Mouse (Mus musculus) adrenal gland (tissue): ENCODE measurements around the gene Gpr88.

Source experiments
- intact Hi-C: fragments of 180-260 bp; cut with DNase I; formaldehyde crosslinking; loops from one replicate; pipeline ENCODE4 v1.15.1; 2025
- long read RNA-seq, 2 experiments: library from polyadenylated mRNA; unstranded; transcript quantifications; one replicate each; pipeline ENCODE4 v2.0.0; 2020; ENCODE audit warnings: borderline replicate concordance in 1 of 2; ENCODE audit not compliant: insufficient replicate concordance in 1 of 2

Gene Gpr88
- long read RNA-seq, experiment 1, result 0 reads
- long read RNA-seq, experiment 2, partial matches to known transcripts, result 0 of 1 reads
- long read RNA-seq, experiment 2, other reads (novel, unspliced or antisense), result 0 of 1 reads

DNA sequence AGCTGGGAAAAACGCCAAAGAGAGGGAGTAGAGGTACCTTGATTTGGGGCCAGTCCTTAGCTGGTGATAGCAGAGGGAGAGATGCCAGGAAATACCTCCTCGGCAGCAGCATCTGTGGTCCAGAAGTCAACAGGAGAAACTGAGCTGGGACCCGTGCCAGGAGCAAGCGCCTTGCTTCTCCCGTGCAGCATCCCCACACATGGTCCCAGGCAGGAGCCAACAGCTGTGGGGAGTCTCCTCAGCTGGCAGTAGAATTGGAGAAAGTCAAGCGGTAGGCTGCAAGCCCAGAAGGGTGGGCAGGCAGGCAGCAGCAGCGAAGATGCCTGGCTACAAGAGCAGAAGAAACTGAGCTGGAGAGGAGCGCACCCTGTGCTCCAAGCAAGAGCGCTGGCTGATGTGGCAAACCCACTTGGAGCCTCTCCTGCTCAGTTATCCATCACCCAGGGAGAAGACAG lies at the start of gene Gpr88:
Gene Gpr88, minus strand, starts transcription at position 427 of the 455 bp plus-strand sequence.
- intact Hi-C loops, result no loop called here

DNA sequence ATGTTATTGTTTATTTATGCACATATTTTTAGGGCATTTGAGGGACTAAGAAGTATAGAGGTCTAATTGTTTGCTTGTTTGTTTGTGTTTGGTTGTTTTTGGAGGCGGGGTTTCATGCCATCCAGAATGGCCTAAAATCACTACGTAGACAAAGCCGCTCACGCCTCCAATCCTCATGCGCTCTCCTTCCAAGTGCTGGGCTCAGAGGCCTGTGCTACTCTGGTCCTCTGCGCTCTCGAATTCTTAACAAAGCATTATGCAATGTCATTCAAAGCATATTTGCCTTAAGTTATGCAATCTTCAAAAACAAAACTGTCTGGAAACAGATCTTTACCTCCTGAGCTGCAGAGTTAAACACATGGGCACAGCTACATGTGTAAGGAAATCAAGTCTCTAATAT lies 49.3 kb upstream of the Gpr88 start:
- intact Hi-C loops, result no loop called here

DNA sequence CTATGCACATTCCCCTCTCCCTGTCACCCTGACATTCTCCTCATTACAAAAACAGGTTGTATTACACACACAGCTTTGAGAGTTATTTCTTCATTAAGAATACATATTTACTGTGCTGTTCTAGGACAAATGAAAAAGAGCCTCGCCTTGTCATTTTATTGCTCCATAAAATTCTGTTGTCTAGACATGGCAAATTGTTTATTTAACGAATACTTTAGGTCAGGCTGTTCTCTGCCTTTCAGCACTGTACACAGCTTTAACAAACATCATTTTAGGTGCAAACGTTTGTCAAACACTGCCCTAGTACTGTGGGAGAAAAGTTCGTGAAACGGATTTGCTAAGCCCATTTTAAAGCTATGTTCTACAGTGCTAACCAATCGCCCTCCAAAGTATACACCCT lies 48.5 kb upstream of the Gpr88 start:
- intact Hi-C loops, result no loop called here

DNA sequence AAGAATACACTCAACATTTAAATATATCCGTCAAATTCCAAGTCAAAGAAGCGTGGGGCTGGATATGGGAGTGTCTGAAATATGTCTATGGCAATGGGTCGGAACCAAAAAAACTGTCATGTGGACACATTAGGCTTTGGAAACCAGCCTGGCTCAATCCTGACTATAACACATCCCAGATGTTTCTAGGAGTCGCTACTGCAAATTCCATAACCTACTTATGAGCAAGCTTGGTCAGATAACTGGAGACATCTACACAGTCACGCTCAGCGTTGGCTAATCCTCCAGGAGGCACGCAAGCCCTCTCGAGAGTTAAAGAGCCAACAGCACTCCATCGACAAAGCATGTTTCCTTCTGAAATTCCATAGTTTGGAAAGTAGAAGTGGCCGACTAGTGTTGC lies 45.4 kb upstream of the Gpr88 start:
- intact Hi-C loops, result no loop called here

DNA sequence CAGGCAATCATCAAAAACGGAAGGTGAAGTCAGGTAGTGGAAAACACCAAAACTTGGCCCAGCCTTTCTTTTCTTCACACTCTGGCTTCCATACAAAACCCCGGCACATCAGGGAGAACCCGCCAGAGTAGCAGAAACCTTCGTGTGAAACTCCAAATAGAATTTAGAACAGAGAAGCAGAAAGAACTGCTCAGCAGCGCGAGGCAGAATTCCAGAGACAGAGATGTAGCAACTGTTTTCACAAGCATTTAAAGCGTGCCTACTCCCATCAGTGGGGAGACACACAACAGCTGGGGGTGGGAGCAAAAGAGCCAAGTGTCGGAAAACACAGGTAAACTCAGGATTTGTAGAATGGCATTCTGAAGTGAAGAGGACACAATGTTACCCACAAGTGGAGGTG lies 44.7 kb upstream of the Gpr88 start:
- intact Hi-C loops, result no loop called here

DNA sequence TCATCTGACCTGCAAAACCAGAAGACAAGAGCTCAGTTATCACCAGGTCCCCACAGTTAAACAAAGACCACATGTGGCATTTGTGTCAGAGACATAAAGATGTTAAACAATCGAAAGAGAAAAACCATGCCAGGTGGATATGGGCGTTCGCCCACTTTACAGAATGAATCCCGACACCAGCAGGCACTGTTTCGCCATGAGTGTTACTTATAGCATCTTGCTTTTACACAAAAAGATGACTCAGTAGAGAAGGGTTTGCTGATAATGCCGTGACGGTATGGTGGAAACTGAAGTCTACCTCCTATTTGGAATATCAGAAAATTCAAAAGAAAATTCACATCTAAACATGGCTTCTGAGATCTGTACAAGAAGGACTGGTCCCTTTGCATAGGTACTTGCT lies 43.9 kb upstream of the Gpr88 start:
- intact Hi-C loops, result no loop called here

DNA sequence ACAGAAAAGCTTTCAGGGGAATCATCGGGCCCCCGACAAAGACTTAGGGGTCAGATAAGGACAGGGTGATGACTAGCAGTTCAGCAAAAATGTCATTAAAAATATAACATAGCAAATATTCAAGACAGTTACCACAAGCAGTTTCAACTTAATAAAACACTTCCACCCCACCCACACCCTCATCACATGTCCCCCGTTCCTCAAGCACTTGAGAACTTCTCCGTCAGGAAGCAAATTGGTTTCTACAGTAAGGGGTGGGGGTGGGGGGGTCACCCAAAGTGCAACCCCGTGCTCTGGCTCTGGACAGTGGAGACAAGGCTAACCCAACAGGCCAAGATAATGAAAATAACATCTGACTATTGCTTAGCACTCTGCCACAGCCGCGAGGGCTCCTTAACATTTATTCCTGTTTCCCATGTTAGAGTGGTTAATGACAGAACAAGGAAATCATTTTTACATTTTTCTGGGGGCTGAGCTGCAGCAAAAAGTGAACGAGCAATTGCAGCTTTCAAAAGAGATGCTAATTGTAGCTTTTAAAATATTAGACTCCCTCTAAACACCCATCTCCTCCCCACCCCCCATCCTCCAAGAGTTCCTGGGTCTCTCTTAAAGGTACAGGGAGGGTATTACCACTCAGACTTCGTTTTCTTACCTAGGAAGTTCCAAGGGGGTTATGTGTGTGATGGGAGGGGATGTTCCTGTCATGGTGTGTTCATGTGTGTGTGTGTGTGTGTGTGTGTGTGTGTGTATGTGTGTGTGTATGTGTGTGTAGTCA lies 36.9 kb upstream of the Gpr88 start:
- intact Hi-C loops, result no loop called here

DNA sequence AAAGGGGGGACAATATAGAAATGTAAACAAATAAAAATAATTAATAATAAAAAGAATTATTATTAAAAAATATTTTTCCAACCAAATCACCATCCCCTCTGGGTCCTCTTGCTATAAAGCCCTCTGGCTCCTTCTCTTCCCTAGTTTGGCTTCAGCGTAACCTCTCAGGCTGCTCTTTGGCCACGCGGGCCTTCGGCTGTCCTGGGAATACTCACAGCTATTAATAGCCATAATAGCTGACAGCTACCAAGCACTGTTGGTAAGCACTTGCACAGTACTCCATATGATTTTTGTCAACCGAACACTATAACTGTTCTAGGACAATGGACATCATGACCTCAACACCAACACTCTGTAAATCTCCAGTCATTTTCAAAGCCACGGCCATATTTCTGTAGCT lies 35.5 kb upstream of the Gpr88 start:
- intact Hi-C loops, result no loop called here

DNA sequence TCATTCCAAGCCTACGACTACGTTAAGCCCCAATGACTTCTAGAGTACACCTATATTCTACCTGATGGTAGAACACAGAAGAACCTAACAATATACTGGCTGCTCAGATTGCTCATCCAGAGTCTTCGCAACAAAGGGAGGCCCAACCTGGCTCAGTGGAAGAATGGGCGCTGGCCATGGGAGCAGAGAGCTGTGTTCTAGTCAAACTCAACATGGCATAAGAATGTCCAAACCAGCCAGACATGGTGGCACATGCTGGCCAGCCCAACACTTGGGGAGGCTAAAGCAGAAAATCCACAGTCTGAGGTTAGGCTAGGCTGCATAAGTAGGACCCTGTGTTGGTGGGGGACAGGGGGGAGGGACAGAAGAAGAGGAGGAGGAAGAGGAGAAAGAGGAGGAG lies 31.4 kb upstream of the Gpr88 start:
- intact Hi-C loops, result no loop called here

DNA sequence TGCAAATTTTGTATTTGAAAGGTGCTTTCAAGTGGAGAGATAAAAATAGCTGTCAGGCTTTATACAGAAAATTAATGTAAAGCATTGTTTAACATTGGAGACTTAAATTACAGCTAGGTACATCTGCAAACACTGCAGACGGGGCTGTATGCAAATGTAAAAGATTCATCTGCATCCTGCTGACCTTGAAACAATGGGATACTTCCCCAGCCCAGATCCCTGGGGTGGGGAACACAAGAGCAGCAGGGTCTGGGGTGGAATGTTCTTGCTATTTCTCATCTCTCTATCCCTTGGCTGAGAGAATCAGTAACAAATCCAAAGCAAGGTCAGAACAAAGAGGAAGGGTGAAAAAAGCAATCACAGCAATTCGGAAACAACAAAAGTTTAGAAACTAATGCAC lies 30.7 kb upstream of the Gpr88 start:
- intact Hi-C loops, result no loop called here

DNA sequence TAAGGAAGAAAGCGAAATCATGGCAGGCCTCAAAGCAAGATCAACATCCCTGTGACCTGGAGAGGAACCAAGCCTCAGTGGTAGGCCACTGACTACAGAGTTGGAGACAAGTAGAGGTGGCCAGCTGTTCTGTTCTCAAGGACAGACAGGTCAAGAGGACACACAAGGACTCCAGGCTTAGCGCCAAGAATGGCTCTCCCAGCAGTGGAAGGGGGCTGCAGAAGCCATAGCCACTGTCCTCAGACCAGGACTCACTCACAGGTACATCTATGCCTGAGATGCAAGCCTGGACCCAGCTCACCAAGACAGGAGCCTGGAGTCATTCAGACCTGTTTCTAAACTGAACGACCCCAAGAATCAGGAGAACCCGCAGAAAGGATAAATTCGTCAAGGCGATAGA lies 28.4 kb upstream of the Gpr88 start:
- intact Hi-C loops, result no loop called here

DNA sequence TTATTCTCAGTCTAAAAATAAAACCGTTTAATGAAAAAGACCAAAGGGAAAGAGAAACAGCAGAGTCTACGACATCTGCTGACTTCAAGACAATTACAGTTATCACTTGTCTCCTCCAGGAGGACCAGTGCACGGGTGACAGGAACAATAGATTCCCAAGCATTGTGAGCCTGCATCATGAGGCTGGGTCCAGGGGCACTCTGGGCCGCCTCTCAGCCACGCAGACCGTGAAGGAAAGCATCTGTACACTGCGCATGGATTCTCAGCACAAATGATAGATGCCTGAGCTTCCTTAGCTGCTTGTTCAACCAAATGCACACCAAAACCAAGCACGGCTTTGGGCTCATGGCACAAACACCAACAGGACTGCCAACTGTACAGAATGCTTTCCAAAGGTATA lies 23.8 kb upstream of the Gpr88 start:
- intact Hi-C loops, result no loop called here

DNA sequence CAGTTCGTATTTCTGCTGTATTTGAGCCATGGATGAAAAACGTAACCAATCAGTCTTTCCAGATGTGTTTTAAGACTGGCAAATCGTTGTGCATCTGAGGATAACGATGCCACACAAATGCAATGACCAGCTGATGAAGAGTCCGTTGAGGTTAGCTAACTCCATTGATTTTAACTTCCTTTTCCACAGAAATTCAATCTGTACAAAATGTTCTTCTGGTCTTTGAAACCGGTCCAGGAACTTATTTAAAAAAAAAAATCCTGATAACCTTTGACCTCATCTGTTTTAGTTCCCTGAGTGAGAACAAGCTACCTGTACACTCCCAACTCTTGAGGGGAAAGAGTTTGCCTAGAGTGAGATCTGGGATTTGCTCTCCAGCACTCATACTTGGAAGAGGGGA lies 18.4 kb upstream of the Gpr88 start:
- intact Hi-C loops, result no loop called here

DNA sequence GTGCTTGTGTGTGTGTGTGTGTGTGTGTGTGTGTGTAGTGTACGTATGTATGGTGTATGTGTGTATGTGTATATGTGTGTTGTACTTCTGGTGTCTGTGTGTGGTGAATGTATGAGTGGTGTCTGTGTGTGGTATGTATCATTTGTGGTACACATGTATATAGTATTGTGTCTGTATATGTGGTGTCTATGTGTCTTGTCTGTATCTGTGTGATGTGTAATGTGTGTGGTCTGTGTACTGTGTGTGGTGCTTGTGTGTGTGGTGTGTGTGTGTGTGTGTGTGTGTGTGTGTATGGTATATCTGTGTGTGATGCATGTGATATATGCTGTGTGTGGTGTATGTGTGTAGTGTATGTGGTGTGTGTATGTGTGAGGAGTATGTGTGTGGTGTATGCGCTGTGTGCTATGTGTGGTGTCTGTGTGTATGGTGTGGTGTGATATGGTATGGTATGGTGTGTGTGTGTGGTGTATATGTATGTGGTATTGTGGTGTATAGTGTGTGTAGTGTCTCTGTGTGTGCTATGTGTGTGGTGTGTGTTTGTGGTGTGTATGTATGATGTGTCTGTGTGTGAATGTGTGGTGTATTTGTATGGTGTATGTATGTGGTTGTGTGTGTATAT lies 13.8 kb upstream of the Gpr88 start:
- intact Hi-C loops, result no loop called here

DNA sequence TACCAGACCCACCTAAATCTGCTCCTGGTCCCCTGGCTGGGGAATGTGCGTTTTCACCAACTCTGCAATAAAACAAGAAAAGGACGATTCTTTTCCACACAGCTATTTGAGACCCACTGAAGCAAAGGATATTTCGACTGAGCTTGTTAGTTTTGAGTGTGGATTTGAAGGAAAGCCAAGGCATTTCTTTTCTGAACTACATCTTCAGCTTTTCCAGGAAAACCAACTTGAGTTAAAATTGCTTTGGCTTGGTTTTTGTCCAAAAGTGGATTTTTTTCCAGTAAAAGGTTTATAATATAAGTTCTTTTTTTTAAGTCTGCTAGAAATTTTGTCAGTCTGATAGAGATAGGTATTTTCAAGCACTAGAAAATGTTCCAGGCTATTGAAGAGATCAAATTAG lies 13.1 kb upstream of the Gpr88 start:
- intact Hi-C loops, result no loop called here

DNA sequence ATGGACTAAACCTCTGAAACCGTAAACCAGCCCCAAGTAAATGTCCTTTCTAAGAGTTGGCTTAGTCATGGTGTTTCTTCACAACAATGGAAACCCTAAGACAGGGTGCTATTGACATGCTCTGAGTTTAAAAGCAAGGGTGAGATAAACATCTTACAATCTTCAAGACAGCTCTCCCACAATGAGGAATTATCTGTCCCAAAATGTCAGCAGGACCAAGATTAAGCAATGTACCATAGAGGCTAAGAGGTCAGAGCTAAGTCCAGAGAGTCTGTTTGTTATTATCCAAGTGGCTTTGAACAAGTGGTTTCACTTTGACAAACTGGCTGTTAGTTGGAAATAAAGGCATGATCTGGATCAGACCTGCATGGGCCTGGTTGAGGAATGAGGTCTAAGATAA lies 10.7 kb upstream of the Gpr88 start:
- intact Hi-C loops, result no loop called here

DNA sequence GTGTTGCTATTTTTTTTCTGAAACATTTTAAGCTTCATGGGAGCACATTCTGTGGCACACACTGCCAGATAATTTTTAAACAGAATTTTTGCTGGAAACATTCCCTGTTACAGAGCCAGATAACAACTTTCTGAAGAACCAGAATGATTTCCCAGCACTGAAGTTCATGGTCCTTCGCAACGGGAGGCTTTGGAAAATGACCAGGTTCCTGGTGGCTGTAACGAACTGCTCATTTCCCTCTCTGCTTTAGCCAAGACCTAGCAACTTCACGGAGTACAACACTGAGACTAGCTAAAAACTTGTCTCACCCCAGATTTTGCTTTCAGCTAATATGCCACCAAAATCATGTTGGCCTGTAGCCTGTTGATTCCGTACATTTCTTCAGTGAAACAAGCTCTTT lies 9.8 kb upstream of the Gpr88 start:
- intact Hi-C loops, result no loop called here

DNA sequence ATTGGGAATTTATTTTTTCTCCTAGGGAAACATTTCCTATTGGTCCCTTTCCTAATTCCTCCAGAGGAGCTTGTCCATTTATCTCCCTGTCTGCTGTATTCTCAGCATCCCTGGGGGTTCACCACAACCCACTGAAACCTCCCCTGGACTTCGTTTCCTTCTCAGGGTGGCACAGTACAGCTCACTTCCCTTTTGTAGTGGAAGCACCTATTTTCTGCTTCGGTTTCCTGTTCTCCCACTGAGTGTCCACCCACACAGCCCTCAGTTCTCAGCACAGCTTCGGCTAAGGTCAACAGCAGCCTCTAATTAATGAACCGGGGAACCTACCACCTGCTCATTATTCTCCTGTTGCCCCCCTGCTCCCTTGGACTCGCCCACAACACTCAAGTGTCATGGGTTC lies 2.8 kb upstream of the Gpr88 start:
- intact Hi-C loops, result no loop called here

DNA sequence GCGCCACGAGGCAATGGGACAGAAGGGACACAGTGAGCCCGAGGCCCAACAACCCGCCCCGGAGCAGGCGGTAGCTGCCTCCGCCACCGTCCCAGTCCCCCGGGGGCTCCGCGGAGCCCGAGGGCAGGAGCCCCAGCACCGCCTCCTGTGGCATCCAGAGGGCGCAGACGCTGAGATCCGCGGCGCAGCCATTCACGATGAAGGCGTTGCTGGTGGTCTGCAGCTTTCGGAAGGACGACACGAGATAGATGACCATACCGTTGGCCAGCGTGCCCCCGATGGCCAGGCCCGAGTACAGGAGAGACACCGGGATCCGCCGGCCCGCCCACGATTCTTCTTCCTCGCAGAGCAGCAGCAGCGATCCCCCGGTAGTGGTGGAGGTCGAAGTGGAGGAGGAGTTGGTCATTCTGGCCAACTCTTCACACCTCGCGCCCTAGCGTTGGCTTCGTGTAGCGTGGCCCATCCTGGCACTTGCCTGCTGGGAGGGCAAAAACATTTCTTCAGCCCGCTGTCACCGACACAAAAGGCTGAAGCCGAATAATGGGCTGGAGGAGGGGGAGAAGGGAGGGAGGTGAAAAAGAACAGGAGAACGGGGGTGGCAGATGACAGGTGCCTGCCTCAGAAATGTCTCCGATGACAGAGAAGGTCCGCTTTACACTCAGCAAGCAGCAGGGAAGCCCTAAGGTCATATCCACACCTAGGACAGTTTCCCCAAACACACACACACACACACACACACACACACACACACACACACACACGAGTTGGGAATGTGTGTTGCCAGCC lies 855 bp downstream of the Gpr88 start:
- intact Hi-C loops, result no loop called here

DNA sequence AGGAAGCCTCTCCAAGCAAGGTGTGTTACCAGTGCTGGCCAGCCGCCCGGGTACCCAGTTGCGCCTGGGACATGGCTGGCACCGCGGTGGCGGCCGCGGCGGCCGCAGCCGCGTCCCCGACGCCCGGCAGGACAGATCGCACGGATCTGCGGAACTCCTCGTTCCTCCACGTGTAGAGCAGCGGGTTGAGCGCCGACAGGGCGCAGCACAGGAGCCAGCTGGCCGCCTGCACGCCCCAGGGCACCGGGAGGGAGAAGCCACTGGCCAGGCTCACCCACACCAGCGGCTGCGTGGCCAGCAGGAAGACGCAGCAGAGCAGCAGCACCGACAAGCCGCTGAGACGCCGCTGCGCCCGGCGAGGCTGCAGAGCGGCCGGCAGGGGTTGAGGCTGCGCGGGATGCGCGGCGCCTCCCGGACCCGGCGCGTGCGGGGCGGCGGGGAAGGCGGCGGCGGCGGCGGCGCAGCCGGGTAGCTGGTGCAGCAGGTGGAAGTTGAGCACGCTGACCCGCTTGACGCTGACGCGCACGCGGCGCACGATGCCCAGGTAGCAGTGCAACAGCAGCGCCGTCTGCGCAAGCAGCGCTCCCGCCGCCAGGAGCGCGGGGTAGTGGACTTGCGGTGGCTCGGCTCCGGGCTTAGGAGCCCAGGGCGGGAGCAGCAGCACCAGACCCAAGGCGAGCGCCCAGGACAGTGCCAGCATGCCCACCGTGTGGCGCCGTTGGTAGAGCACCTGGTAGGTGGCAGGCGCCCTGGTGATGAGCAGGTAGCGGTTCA lies 1.6 kb downstream of the Gpr88 start:
- intact Hi-C loops, result no loop called here

DNA sequence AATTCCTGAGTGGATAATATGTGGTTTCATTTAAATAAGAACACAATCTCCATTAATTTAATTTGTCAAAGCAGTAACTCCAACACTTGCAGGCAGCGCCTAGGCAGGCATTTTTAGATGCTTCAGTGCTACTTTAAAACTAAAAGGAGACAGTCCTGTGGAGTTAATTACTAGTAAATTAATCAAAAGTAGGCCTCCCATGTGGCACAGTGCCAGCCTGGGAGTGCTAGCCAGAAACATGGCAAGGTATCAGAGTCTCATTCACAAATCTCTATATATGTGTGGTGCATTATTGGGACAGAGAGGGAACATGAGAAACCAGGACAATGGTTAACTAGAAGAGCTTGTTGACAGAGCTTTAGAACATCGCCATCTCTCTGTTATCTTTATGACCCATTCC lies 4.3 kb downstream of the Gpr88 start:
- intact Hi-C loops, result no loop called here
